Mouse (Mus musculus) MEL (cell line): ENCODE results near the gene Slc25a33. TPM values are rescaled to one million over a fixed set of nuclear protein-coding genes. Genes with fewer than 3 reads are reported as not detected.

Experiments used
- DNase-seq: peaks from one replicate; pipeline ENCODE4 v3.0.0; 2011; ENCODE audit warnings: low read depth, low spot score
- H3K27ac ChIP-seq: 2 replicates; pipeline ENCODE4 v1.5.1; 2012; ENCODE audit warnings: low read depth, mild to moderate bottlenecking, control low read depth, low read length, moderate library complexity; ENCODE audit not compliant: control insufficient read depth
- H3K27me3 ChIP-seq, 2 experiments: fragments of 150-350 bp in 1 of 2; sonication (generic) in 1 of 2; 2 replicates each; pipeline ENCODE4 v1.6.1; 2012; ENCODE audit warnings: low read length in 2 of 2, mild to moderate bottlenecking in 2 of 2, improper control_type of control experiment in 1 of 2, moderate library complexity in 1 of 2; ENCODE audit not compliant: insufficient read depth in 2 of 2, control insufficient read depth in 1 of 2
- H3K36me3 ChIP-seq, 2 experiments: 2 replicates each; pipeline ENCODE4 v1.6.1; 2012 to 2014; ENCODE audit warnings: low read length in 2 of 2, improper control_type of control experiment in 1 of 2, inconsistent platforms in 1 of 2, mild to moderate bottlenecking in 1 of 2; ENCODE audit not compliant: insufficient read depth in 2 of 2, control insufficient read depth in 1 of 2
- H3K4me1 ChIP-seq, 2 experiments: fragments of 150-350 bp in 1 of 2; sonication (generic) in 1 of 2; 2 replicates each; pipeline ENCODE4 v1.6.1; 2012; ENCODE audit warnings: low read length in 2 of 2, improper control_type of control experiment in 1 of 2, mild to moderate bottlenecking in 1 of 2; ENCODE audit not compliant: insufficient read depth in 2 of 2, control insufficient read depth in 1 of 2
- H3K4me3 ChIP-seq, 2 experiments: fragments of 150-350 bp in 1 of 2; sonication (generic) in 1 of 2; 2 replicates each; pipeline ENCODE4 v1.5.1; 2012; ENCODE audit warnings: low read depth in 2 of 2, low read length in 2 of 2, mild to moderate bottlenecking in 2 of 2, moderate library complexity in 2 of 2, control low read depth in 1 of 2, improper control_type of control experiment in 1 of 2; ENCODE audit not compliant: control insufficient read depth in 1 of 2, insufficient read depth in 1 of 2
- H3K79me2 ChIP-seq: 2 replicates; pipeline ENCODE4 v1.6.1; 2012; ENCODE audit warnings: mild to moderate bottlenecking, low read length, moderate library complexity; ENCODE audit not compliant: control insufficient read depth, poor library complexity, insufficient read depth
- H3K9ac ChIP-seq: 2 replicates; pipeline ENCODE4 v1.6.1; 2012; ENCODE audit warnings: low read depth, mild to moderate bottlenecking, control low read depth, low read length, moderate library complexity; ENCODE audit not compliant: control insufficient read depth, poor library complexity, severe bottlenecking
- H3K9me3 ChIP-seq: fragments of 150-350 bp; sonication (generic); replicated peaks from 2 replicates; pipeline ENCODE4 v1.6.1; 2012; ENCODE audit warnings: mild to moderate bottlenecking, low read length, improper control_type of control experiment, moderate library complexity; ENCODE audit not compliant: insufficient read depth
- BHLHE40 ChIP-seq: IDR thresholded peaks from 2 replicates; pipeline ENCODE4 v1.6.1; 2012; ENCODE audit warnings: low read depth, mild to moderate bottlenecking, inconsistent platforms, low read length, improper control_type of control experiment, borderline replicate concordance
- CTCF ChIP-seq, 3 experiments: IDR thresholded peaks in 2 of 3; conservative IDR thresholded peaks in 1 of 3; 2 replicates each; pipeline ENCODE4 v1.5.1; 2011 to 2012; ENCODE audit warnings: low read length in 3 of 3, low read depth in 2 of 3, mild to moderate bottlenecking in 2 of 3, improper control_type of control experiment in 1 of 3, inconsistent platforms in 1 of 3, mixed read lengths in 1 of 3, moderate library complexity in 1 of 3; ENCODE audit not compliant: control insufficient read depth in 1 of 3, insufficient read depth in 1 of 3, poor library complexity in 1 of 3, severe bottlenecking in 1 of 3
- EP300 ChIP-seq, 2 experiments: IDR thresholded peaks; 2 replicates each; pipeline ENCODE4 v1.6.1; 2011; ENCODE audit warnings: improper control_type of control experiment in 2 of 2, low read length in 2 of 2, low read depth in 1 of 2, mild to moderate bottlenecking in 1 of 2
- ETS1 ChIP-seq: IDR thresholded peaks from 2 replicates; pipeline ENCODE4 v1.6.1; 2012; ENCODE audit warnings: low read depth, mild to moderate bottlenecking, inconsistent platforms, low read length, improper control_type of control experiment, moderate library complexity
- GATA1 ChIP-seq: IDR thresholded peaks from 2 replicates; pipeline ENCODE4 v1.6.1; 2011; ENCODE audit warnings: low read depth, low read length, improper control_type of control experiment
- HCFC1 ChIP-seq: IDR thresholded peaks from 2 replicates; pipeline ENCODE4 v1.6.1; 2012; ENCODE audit warnings: low read depth, mild to moderate bottlenecking, inconsistent platforms, low read length, improper control_type of control experiment, moderate library complexity
- JUND ChIP-seq: IDR thresholded peaks from 2 replicates; pipeline ENCODE4 v1.6.1; 2011; ENCODE audit warnings: low read depth, mild to moderate bottlenecking, improper control_type of control experiment, low read length
- KAT2A ChIP-seq: conservative IDR thresholded peaks from 2 replicates; pipeline ENCODE4 v1.6.1; 2012; ENCODE audit warnings: low read depth, low read length, improper control_type of control experiment, inconsistent platforms
- MAX ChIP-seq: IDR thresholded peaks from 2 replicates; pipeline ENCODE4 v1.6.1; 2011; ENCODE audit warnings: low read length, improper control_type of control experiment
- MAZ ChIP-seq: IDR thresholded peaks from 2 replicates; pipeline ENCODE4 v1.6.1; 2012; ENCODE audit warnings: low read depth, mild to moderate bottlenecking, inconsistent platforms, low read length, improper control_type of control experiment
- MEF2A ChIP-seq: IDR thresholded peaks from 2 replicates; pipeline ENCODE4 v1.6.1; 2014; ENCODE audit warnings: low read depth, mild to moderate bottlenecking, inconsistent platforms, low read length, improper control_type of control experiment; ENCODE audit not compliant: poor library complexity, insufficient replicate concordance, severe bottlenecking; ENCODE audit errors: extremely low read depth
- MYB ChIP-seq: IDR thresholded peaks from 2 replicates; pipeline ENCODE4 v1.6.1; 2011; ENCODE audit warnings: mild to moderate bottlenecking, low read depth, low read length, improper control_type of control experiment
- MYC ChIP-seq: IDR thresholded peaks from 2 replicates; pipeline ENCODE4 v1.6.1; 2011; ENCODE audit warnings: low read depth, mild to moderate bottlenecking, low read length, improper control_type of control experiment, moderate library complexity
- NELFE ChIP-seq: IDR thresholded peaks from 2 replicates; pipeline ENCODE4 v1.6.1; 2011; ENCODE audit warnings: low read depth, low read length, improper control_type of control experiment
- NRF1 ChIP-seq: IDR thresholded peaks from 2 replicates; pipeline ENCODE4 v1.6.1; 2014; ENCODE audit warnings: low read depth, mild to moderate bottlenecking, inconsistent platforms, low read length, improper control_type of control experiment, moderate library complexity; ENCODE audit not compliant: poor library complexity, insufficient read depth, severe bottlenecking
- POLR2A ChIP-seq, 2 experiments: IDR thresholded peaks; 2 replicates each; pipeline ENCODE4 v1.6.1; 2011 to 2012; ENCODE audit warnings: low read length in 2 of 2, mild to moderate bottlenecking in 2 of 2, control low read depth in 1 of 2, improper control_type of control experiment in 1 of 2, low read depth in 1 of 2, moderate library complexity in 1 of 2; ENCODE audit not compliant: control insufficient read depth in 1 of 2, insufficient read depth in 1 of 2, poor library complexity in 1 of 2
- POLR2AphosphoS5 ChIP-seq: IDR thresholded peaks from 2 replicates; pipeline ENCODE4 v1.6.1; 2012; ENCODE audit warnings: low read depth, borderline replicate concordance, mild to moderate bottlenecking, inconsistent platforms, low read length, moderate library complexity, mixed read lengths
- RAD21 ChIP-seq: IDR thresholded peaks from 2 replicates; pipeline ENCODE4 v1.6.1; 2011; ENCODE audit warnings: mild to moderate bottlenecking, low read depth, low read length, improper control_type of control experiment
- SIN3A ChIP-seq: IDR thresholded peaks from 2 replicates; pipeline ENCODE4 v1.6.1; 2012; ENCODE audit warnings: low read length, improper control_type of control experiment, inconsistent platforms
- UBTF ChIP-seq: IDR thresholded peaks from 2 replicates; pipeline ENCODE4 v1.6.1; 2012; ENCODE audit warnings: low read depth, mild to moderate bottlenecking, inconsistent platforms, low read length, improper control_type of control experiment, moderate library complexity, borderline replicate concordance; ENCODE audit not compliant: insufficient read depth
- USF2 ChIP-seq, 2 experiments: IDR thresholded peaks; 2 replicates each; pipeline ENCODE4 v1.6.1; 2011 to 2012; ENCODE audit warnings: improper control_type of control experiment in 2 of 2, low read length in 2 of 2, borderline replicate concordance in 1 of 2, inconsistent platforms in 1 of 2, low read depth in 1 of 2, mild to moderate bottlenecking in 1 of 2; ENCODE audit not compliant: insufficient read depth in 1 of 2
- ZC3H11A ChIP-seq: IDR thresholded peaks from 2 replicates; pipeline ENCODE4 v1.6.1; 2012; ENCODE audit warnings: low read depth, mild to moderate bottlenecking, inconsistent platforms, low read length, improper control_type of control experiment
- ZKSCAN1 ChIP-seq: IDR thresholded peaks from 2 replicates; pipeline ENCODE4 v1.6.1; 2012; ENCODE audit warnings: low read depth, mild to moderate bottlenecking, inconsistent platforms, low read length, improper control_type of control experiment, moderate library complexity
- ZMIZ1 ChIP-seq: IDR thresholded peaks from 2 replicates; pipeline ENCODE4 v1.6.1; 2012; ENCODE audit warnings: low read depth, mild to moderate bottlenecking, inconsistent platforms, low read length, improper control_type of control experiment, moderate library complexity
- polyA plus RNA-seq, 2 experiments: library from polyadenylated mRNA; stranded (reverse) in 1 of 2; unstranded in 1 of 2; fragments of >175 nt in 1 of 2; fragments of >200 nt in 1 of 2; gene quantifications; 2 replicates each; pipeline versions ENCODE4 v1.2.1 to v1.2.4; 2012; ENCODE audit warnings: low replicate concordance in 2 of 2, low read depth in 1 of 2; ENCODE audit not compliant: insufficient read length in 2 of 2, insufficient read depth in 1 of 2, missing spikeins in 1 of 2
- total RNA-seq: library from RNA; depleted of rRNA; stranded (reverse); fragments of 300-350 nt; gene quantifications from 2 replicates; pipeline ENCODE4 v1.2.3, GENCODE M21; 2012

Gene Slc25a33
- total and polyA plus RNA-seq, 3 experiments: 20.6 to 103 (median 24.8) TPM

DNA sequence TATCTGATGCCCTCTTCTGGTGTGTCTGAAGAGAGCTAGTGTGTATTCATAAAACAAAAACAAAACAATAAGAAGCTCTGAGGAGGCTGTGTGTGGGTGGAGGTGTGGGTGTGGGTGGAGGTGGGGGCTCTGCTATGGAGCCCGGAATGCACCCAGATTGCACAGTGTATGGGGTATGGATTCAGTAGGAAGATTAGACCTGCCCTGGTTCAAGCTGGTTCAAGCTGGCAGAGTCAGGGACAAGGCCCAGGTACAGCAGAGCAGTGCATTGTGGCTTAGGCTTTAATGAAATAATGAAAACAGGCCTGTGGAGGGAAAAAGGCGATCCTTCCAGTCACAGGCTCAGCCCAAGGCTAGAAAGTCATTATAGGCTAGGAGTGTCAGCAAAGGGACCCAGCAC, 26.5 kb upstream of the Slc25a33 start:
- Histone ChIP-seq H3K4me3 (no peak overlapping the region), H3K79me2 (no peaks in the 10 kb centered on the region), H3K9ac (no peak overlapping the region), H3K27me3 (no peaks in the 10 kb centered on the region), H3K27ac (no peak overlapping the region), H3K36me3 (peaks cover 0 to 17% of the 10 kb centered on the region in 2 experiments; a peak in 2 of 4 replicates), H3K9me3 (no peaks in the 10 kb centered on the region), H3K4me1 (peaks cover 15 to 24% of the 10 kb centered on the region in 2 experiments)
- TF ChIP-seq RAD21 (no peak), MAX (no peak), ZKSCAN1 (no peak), GATA1 (no peak), MAZ (no peak), UBTF (no peak), HCFC1 (no peak), CTCF (IDR thresholded peaks at IDR 0.05 in 2 of 3, conservative IDR thresholded peaks at IDR 0.05 in 1 of 3; ENCODE audit: control insufficient read depth in 1 of 3, insufficient read depth in 1 of 3, low read depth in 2 of 3, low read length in 3 of 3, poor library complexity in 1 of 3, severe bottlenecking in 1 of 3) (no peak), NELFE (no peak), MYC (no peak), MYB (no peak), NRF1 (no peak), EP300 (IDR thresholded peaks at IDR 0.05; ENCODE audit: low read depth in 1 of 2, low read length in 2 of 2) (no peak), SIN3A (no peak), USF2 (IDR thresholded peaks at IDR 0.05; ENCODE audit: borderline replicate concordance in 1 of 2, insufficient read depth in 1 of 2, low read depth in 1 of 2, low read length in 2 of 2) (no peak)
- DNase-seq: no peak

DNA sequence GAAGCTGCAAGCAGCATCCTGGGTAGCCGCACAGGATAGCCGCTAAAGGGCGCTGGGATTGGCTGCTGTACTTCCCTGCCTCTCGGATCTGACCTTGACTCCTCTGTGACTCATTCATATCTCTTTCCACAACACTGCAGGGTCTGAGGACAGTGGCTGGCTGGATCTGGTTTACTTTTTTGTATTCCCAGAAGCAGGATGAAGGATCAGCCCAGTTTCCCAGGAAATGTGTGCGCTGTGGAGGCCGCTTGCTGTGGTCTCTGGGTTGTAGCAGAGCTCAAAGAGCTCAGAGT, 26.0 kb upstream of the Slc25a33 start:
- Histone ChIP-seq H3K27ac (no peak overlapping the region), H3K9ac (no peak overlapping the region), H3K36me3 (peaks cover 0 to 18% of the 10 kb centered on the region in 2 experiments; a peak in 2 of 4 replicates), H3K27me3 (no peaks in the 10 kb centered on the region), H3K4me3 (no peak overlapping the region), H3K4me1 (peaks cover 15 to 26% of the 10 kb centered on the region in 2 experiments), H3K9me3 (no peaks in the 10 kb centered on the region), H3K79me2 (no peaks in the 10 kb centered on the region)
- TF ChIP-seq CTCF (IDR thresholded peaks at IDR 0.05 in 2 of 3, conservative IDR thresholded peaks at IDR 0.05 in 1 of 3; ENCODE audit: control insufficient read depth in 1 of 3, insufficient read depth in 1 of 3, low read depth in 2 of 3, low read length in 3 of 3, poor library complexity in 1 of 3, severe bottlenecking in 1 of 3): no peak
- no peak for TF ChIP-seq POLR2AphosphoS5
- TF ChIP-seq UBTF: no peak
- no peak for TF ChIP-seq MEF2A
- no peak for TF ChIP-seq ZMIZ1
- TF ChIP-seq USF2 (IDR thresholded peaks at IDR 0.05; ENCODE audit: borderline replicate concordance in 1 of 2, insufficient read depth in 1 of 2, low read depth in 1 of 2, low read length in 2 of 2): no peak
- no peak for TF ChIP-seq KAT2A
- TF ChIP-seq ZC3H11A: no peak
- no peak for TF ChIP-seq ETS1
- TF ChIP-seq POLR2A (IDR thresholded peaks at IDR 0.05; ENCODE audit: control insufficient read depth in 1 of 2, insufficient read depth in 1 of 2, low read depth in 1 of 2, low read length in 2 of 2, poor library complexity in 1 of 2): no peak
- TF ChIP-seq EP300 (IDR thresholded peaks at IDR 0.05; ENCODE audit: low read depth in 1 of 2, low read length in 2 of 2): no peak
- no peak for TF ChIP-seq BHLHE40
- TF ChIP-seq NRF1: no peak
- TF ChIP-seq SIN3A: no peak
- no peak for TF ChIP-seq JUND
- DNase-seq: no peak
